Mouse (Mus musculus): ENCODE data around the gene Calcrl. TPM values are rescaled to one million over a fixed set of nuclear protein-coding genes. Genes with fewer than 3 reads are reported as not detected.

The Calcrl gene
- polyA plus RNA-seq, 1 experiment, result 1.5 TPM

DNA sequence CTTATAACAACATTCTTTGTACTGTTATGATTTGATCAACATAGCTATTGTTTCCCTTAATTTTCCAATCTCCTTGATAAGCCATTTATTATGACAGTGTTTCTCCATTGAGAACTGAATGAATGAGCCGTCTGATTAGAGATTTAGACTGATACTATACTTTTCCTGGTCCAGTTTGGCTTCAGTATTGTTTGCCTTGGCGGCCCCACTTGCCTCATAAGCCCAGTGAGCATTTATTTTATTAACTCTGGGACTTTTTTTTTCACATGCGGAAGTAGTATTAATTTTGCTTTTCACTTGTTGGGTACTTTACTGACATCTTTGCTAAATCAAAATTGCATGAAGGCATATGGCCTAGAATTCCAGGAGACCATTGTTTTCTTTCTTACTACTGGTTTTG lies 59.9 kb downstream of the Calcrl start:
- Histone ChIP-seq H3K4me3 (ENCODE audit: low read depth, low read length) (no peak overlapping the region), H3K36me3 (ENCODE audit: control insufficient read depth, insufficient read depth, low read length, poor library complexity, severe bottlenecking) (no peaks in the 10 kb centered on the region), H3K9ac (ENCODE audit: low read depth, poor library complexity, severe bottlenecking) (no peak overlapping the region), H3K27me3 (ENCODE audit: control insufficient read depth, insufficient read depth, low read length, poor library complexity, severe bottlenecking) (no peaks in the 10 kb centered on the region; the same call in 1 of the 2 replicates), H3K9me3 (replicated peaks; ENCODE audit: control insufficient read depth, insufficient read depth, low read length, poor library complexity, severe bottlenecking) (peaks cover 5% of the 10 kb centered on the region; the same call in 1 of the 2 replicates), H3K27ac (ENCODE audit: insufficient read depth, low read length) (no peak overlapping the region), H3K4me1 (ENCODE audit: control insufficient read depth, insufficient read depth, low read length) (no peaks in the 10 kb centered on the region)
- TF ChIP-seq EP300 (IDR thresholded peaks at IDR 0.05; ENCODE audit: insufficient read depth, low read depth, low read length) (no peak), CTCF (IDR thresholded peaks at IDR 0.05; ENCODE audit: low read depth, low read length) (no peak), POLR2A (IDR thresholded peaks at IDR 0.05; ENCODE audit: insufficient read depth, low read length) (no peak)

DNA sequence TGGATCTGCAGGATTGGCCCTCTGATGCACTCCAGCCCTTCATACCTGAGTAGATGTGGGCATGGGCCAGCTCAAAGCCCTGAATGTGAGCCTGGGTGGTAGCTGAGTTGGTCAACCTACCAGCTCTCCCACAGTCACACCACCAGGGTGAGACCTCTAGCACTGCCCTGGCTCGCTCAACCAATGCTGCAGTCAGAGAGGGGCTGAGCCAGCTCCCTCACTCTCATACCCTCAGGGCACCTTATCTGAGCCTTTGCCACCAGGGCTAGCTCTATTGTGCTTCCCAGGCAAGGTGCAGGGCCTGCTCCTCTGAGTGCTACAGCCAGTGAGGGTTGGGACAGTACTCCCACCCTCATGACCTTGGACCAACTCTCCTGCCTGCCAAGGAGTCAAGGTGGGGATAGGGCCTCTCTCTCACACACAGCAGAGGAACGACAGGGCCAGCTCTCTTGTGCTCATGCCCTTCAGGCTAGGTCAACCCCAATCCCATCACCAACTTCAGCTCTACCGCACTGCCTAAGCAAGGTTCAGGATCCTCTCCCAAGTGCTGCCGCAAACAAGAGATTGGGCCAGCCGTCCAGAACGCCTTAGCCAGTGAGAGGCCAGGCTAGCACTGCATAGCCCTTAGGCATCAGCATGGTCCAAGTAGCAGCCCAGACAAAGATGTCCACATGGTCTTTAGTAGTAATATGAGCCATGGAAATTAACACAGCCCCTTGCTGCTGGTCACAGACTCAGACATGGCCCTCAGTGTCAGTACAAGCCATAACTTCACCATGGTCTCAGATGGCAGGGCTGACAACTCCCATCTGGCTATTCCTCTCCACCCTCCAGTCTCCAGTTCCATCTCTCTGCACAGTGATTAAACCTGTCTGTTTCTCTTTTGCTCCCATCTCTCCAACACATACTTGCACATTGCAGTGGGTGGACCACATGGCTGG lies 62.2 kb downstream of the Calcrl start:
- TF ChIP-seq POLR2A (IDR thresholded peaks at IDR 0.05; ENCODE audit: insufficient read depth, low read length) (no peak), CTCF (IDR thresholded peaks at IDR 0.05; ENCODE audit: low read depth, low read length) (no peak), EP300 (IDR thresholded peaks at IDR 0.05; ENCODE audit: insufficient read depth, low read depth, low read length) (no peak)

DNA sequence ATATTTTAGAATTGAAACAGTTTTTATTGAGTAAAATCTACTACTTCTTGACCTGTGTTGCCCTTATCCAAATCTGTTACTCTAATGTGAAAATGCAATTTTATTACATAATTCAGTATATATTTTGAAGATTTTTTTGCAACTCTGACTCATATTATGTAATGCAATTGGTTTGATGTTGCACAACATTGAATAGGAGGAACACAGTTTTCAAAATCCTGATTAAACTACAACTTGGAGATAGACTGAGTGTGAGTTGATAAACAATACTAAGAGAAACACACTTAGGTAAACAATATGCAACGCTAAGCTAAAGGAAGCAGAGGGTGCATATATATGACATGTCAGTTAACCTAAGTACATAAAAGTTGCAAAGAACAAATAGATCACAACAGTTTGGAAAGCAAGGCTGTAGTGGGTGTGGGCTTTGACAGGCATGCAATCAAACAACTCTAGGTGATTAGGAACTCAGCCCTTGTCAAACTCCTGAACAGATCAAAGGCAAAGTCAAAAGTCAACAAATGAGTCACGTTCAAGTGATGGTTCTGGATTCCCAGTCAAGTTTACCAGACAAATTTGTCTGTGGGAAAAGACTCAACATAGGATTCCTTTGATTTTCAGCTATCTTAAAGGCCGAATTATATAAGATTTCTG lies 66.4 kb downstream of the Calcrl start:
- TF ChIP-seq POLR2A (IDR thresholded peaks at IDR 0.05; ENCODE audit: insufficient read depth, low read length) (no peak), CTCF (IDR thresholded peaks at IDR 0.05; ENCODE audit: low read depth, low read length) (no peak), EP300 (IDR thresholded peaks at IDR 0.05; ENCODE audit: insufficient read depth, low read depth, low read length) (no peak)
- Histone ChIP-seq H3K4me1 (ENCODE audit: control insufficient read depth, insufficient read depth, low read length) (no peaks in the 10 kb centered on the region), H3K4me3 (ENCODE audit: low read depth, low read length) (no peak overlapping the region), H3K36me3 (ENCODE audit: control insufficient read depth, insufficient read depth, low read length, poor library complexity, severe bottlenecking) (no peaks in the 10 kb centered on the region), H3K27me3 (ENCODE audit: control insufficient read depth, insufficient read depth, low read length, poor library complexity, severe bottlenecking) (no peaks in the 10 kb centered on the region), H3K9me3 (replicated peaks; ENCODE audit: control insufficient read depth, insufficient read depth, low read length, poor library complexity, severe bottlenecking) (no peaks in the 10 kb centered on the region), H3K27ac (ENCODE audit: insufficient read depth, low read length) (no peak overlapping the region), H3K9ac (ENCODE audit: low read depth, poor library complexity, severe bottlenecking) (no peak overlapping the region)

More for the DNA sequence above, 62.2 kb downstream of the Calcrl start:
- H3K9me3 ChIP-seq (replicated peaks; ENCODE audit: control insufficient read depth, insufficient read depth, low read length, poor library complexity, severe bottlenecking), result no peaks in the 10 kb centered on the region
- no peak overlapping the region for H3K4me3 ChIP-seq (ENCODE audit: low read depth, low read length)
- H3K36me3 ChIP-seq (ENCODE audit: control insufficient read depth, insufficient read depth, low read length, poor library complexity, severe bottlenecking), result no peaks in the 10 kb centered on the region
- H3K9ac ChIP-seq (ENCODE audit: low read depth, poor library complexity, severe bottlenecking), result no peak overlapping the region
- H3K27ac ChIP-seq (ENCODE audit: insufficient read depth, low read length), result no peak overlapping the region
- no peaks in the 10 kb centered on the region for H3K4me1 ChIP-seq (ENCODE audit: control insufficient read depth, insufficient read depth, low read length)
- no peaks in the 10 kb centered on the region; the same call in 1 of the 2 replicates for H3K27me3 ChIP-seq (ENCODE audit: control insufficient read depth, insufficient read depth, low read length, poor library complexity, severe bottlenecking)

DNA sequence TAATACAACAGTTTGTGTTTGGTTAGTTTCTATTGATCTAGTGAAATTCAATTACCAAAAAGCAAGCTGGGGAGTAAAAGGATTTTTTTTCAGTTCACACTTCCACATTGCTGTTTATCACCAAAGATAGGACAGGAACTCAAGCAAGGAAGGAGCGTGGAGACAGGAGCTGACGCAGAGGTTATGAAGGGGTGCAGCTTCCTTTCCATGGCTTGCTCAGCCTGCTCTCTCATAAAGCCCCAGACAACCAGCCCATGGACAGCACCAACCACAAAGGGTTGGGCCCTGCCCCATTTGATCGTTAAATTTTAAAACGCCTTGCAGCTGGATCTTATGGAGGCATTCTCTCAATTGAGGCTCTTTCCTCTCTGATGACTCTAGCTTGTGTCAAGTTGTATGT lies 69.9 kb downstream of the Calcrl start:
- no peak for TF ChIP-seq CTCF (IDR thresholded peaks at IDR 0.05; ENCODE audit: low read depth, low read length)
- TF ChIP-seq EP300 (IDR thresholded peaks at IDR 0.05; ENCODE audit: insufficient read depth, low read depth, low read length), result no peak
- TF ChIP-seq POLR2A (IDR thresholded peaks at IDR 0.05; ENCODE audit: insufficient read depth, low read length), result no peak
- Histone ChIP-seq H3K27me3 (ENCODE audit: control insufficient read depth, insufficient read depth, low read length, poor library complexity, severe bottlenecking) (no peaks in the 10 kb centered on the region), H3K4me3 (ENCODE audit: low read depth, low read length) (no peak overlapping the region), H3K4me1 (ENCODE audit: control insufficient read depth, insufficient read depth, low read length) (no peaks in the 10 kb centered on the region), H3K36me3 (ENCODE audit: control insufficient read depth, insufficient read depth, low read length, poor library complexity, severe bottlenecking) (no peaks in the 10 kb centered on the region), H3K27ac (ENCODE audit: insufficient read depth, low read length) (no peak overlapping the region), H3K9ac (ENCODE audit: low read depth, poor library complexity, severe bottlenecking) (no peak overlapping the region), H3K9me3 (replicated peaks; ENCODE audit: control insufficient read depth, insufficient read depth, low read length, poor library complexity, severe bottlenecking) (no peaks in the 10 kb centered on the region)

DNA sequence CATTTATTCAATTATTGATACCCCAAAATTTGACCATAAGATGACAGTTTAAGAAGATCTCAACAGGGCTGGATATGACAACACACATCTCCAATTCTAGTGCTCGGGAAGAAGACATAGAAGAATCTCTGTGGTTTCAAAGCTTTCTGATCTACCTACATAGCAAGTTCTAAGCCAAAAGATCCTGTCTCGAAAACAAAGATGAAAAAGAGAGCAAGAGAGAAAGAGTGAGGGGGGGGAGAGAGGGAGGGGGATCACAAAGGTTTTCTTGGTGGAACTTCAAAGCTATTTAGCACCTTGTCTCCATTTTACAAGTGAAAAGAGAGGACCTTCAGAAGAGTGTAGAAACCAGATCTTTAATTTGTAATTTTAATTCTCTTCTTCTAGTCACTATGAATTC lies 77.8 kb downstream of the Calcrl start:
- Histone ChIP-seq H3K4me1 (ENCODE audit: control insufficient read depth, insufficient read depth, low read length) (no peaks in the 10 kb centered on the region), H3K27ac (ENCODE audit: insufficient read depth, low read length) (no peak overlapping the region), H3K4me3 (ENCODE audit: low read depth, low read length) (no peak overlapping the region), H3K9ac (ENCODE audit: low read depth, poor library complexity, severe bottlenecking) (no peak overlapping the region), H3K27me3 (ENCODE audit: control insufficient read depth, insufficient read depth, low read length, poor library complexity, severe bottlenecking) (no peaks in the 10 kb centered on the region), H3K9me3 (replicated peaks; ENCODE audit: control insufficient read depth, insufficient read depth, low read length, poor library complexity, severe bottlenecking) (no peaks in the 10 kb centered on the region), H3K36me3 (ENCODE audit: control insufficient read depth, insufficient read depth, low read length, poor library complexity, severe bottlenecking) (no peaks in the 10 kb centered on the region)
- no peak for TF ChIP-seq CTCF (IDR thresholded peaks at IDR 0.05; ENCODE audit: low read depth, low read length)
- TF ChIP-seq POLR2A (IDR thresholded peaks at IDR 0.05; ENCODE audit: insufficient read depth, low read length), result no peak
- no peak for TF ChIP-seq EP300 (IDR thresholded peaks at IDR 0.05; ENCODE audit: insufficient read depth, low read depth, low read length)

DNA sequence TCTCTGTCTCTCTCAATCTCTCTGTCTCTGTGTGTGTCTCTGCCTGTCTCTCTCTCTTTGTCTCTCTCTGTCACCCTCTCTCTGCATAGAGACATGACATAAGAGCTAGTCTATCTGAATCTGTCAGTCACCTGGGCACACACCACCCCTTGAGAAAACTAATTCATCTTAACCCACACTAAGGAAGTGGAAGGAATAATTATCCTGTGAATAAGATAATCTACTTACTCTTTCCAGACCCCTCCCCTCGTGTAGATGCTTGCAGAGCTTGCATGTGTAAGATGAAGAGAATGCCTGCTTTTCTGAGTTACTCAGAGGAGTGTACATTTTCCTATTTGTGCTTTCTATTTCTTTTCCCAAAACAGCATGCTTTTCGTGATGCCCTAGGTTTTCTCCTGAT lies 81.5 kb downstream of the Calcrl start:
- no peak for TF ChIP-seq EP300 (IDR thresholded peaks at IDR 0.05; ENCODE audit: insufficient read depth, low read depth, low read length)
- H3K27me3 ChIP-seq (ENCODE audit: control insufficient read depth, insufficient read depth, low read length, poor library complexity, severe bottlenecking), result no peaks in the 10 kb centered on the region
- H3K27ac ChIP-seq (ENCODE audit: insufficient read depth, low read length), result no peak overlapping the region
- H3K4me3 ChIP-seq (ENCODE audit: low read depth, low read length), result no peak overlapping the region
- H3K4me1 ChIP-seq (ENCODE audit: control insufficient read depth, insufficient read depth, low read length), result no peaks in the 10 kb centered on the region
- no peaks in the 10 kb centered on the region for H3K36me3 ChIP-seq (ENCODE audit: control insufficient read depth, insufficient read depth, low read length, poor library complexity, severe bottlenecking)
- H3K9me3 ChIP-seq (replicated peaks; ENCODE audit: control insufficient read depth, insufficient read depth, low read length, poor library complexity, severe bottlenecking), result no peaks in the 10 kb centered on the region
- no peak overlapping the region for H3K9ac ChIP-seq (ENCODE audit: low read depth, poor library complexity, severe bottlenecking)

Measured in ES-Bruce4 (cell line).